Mouse (Mus musculus) adrenal gland, adult 8-10 months (tissue): ENCODE data around the gene BC117090. TPM values are rescaled to one million over a fixed set of nuclear protein-coding genes. Genes with fewer than 3 reads are reported as not detected.
"Not testable (repeated sequence)": the region's sequence is repeated elsewhere in the genome, so short reads cannot be mapped to it uniquely, and the experiment has no call there.

Experiments
- DNase-seq: peaks from one replicate; pipeline ENCODE4 v3.0.0; 2022
- total RNA-seq, 4 experiments: library from RNA; stranded (reverse); gene quantifications; 2 replicates each; pipeline ENCODE4 v1.2.4; 2022

The BC117090 gene
- not detected for total RNA-seq

GRCm38 (mm10) chr16:36334232-36334631 is at the start of gene BC117090:
Gene BC117090 (minus strand): TSS chr16:36334332.
- DNase-seq, result no peak

GRCm38 (mm10) chr16:36367648-36368047 is 33.5 kb upstream of the BC117090 start, which contains the start of gene BC100530:
Gene BC100530 (minus strand): TSS chr16:36367748.
- DNase-seq, result not testable (repeated sequence)

GRCm38 (mm10) chr16:36337171-36337570 is 3.0 kb upstream of the BC117090 start:
- DNase-seq, result no peak

GRCm38 (mm10) chr16:36319286-36319685 is 14.8 kb downstream of the BC117090 start:
- no peak for DNase-seq

GRCm38 (mm10) chr16:36316111-36316510 is 18.0 kb downstream of the BC117090 start:
- not testable (repeated sequence) for DNase-seq

GRCm38 (mm10) chr16:36307631-36308030 is 26.5 kb downstream of the BC117090 start:
- no peak for DNase-seq

GRCm38 (mm10) chr16:36289140-36289539 is 45.0 kb downstream of the BC117090 start:
- no peak for DNase-seq

- not testable (repeated sequence) for DNase-seq
These were observed 57.3 kb downstream of the BC117090 start, which contains the start of gene Stfa1 for GRCm38 (mm10) chr16:36276796-36277195. Gene Stfa1 (plus strand): TSS chr16:36276951.

Other genes with a start within 250 kb of the BC117090 start
- gene Csta1, start 203.1 kb downstream of the BC117090 start, total RNA-seq, result not detected
- gene Stfa2l1, start 177.5 kb downstream of the BC117090 start, total RNA-seq, result not detected
- gene Gm5483, start 150.1 kb downstream of the BC117090 start, total RNA-seq, result not detected
- gene Gm5416, start 123.9 kb downstream of the BC117090 start, total RNA-seq, result not detected
- 1 to 10 TPM in 1 of 4 experiments, not detected in 3; 8.1 TPM for gene 2010005H15Rik, start 112.9 kb downstream of the BC117090 start, total RNA-seq
- gene Stfa1, start 57.4 kb downstream of the BC117090 start, total RNA-seq, result not detected
- not detected for gene BC100530, start 33.4 kb upstream of the BC117090 start, total RNA-seq
- not detected for gene Stfa2, start 74.1 kb upstream of the BC117090 start, total RNA-seq
- gene Stfa3, start 121.1 kb upstream of the BC117090 start, total RNA-seq, result not detected
- not detected for gene Casr, start 227.8 kb upstream of the BC117090 start, total RNA-seq